Comparison of ENCODE assay signal across 8 mouse cellular contexts in genomic region chr5:25041307-25041706, GRCm38 (mm10). TPM values are rescaled to one million over a fixed set of nuclear protein-coding genes. Genes with fewer than 3 reads are reported as not detected.
DNase-seq lines count a peak whose midpoint lies in the region; ATAC-seq and TF ChIP-seq lines count a peak whose summit lies in the region.
"Had no signal": no experiment of that assay in that cellular context is flagged by ENCODE, and none has a peak within 500 bp of the region (broad histone marks: within the 10 kb centered on the region; RNA-seq: fewer than 3 reads in every experiment).

No protein-coding gene starts in this region.

- no peak for ATAC-seq in kidney, embryonic 14.5 days (ENCODE audit: low FRiP score, low TSS enrichment)
- no peak for ATAC-seq in forebrain, embryonic 14.5 days

- H3K79me3 ChIP-seq in C2C12 (ENCODE audit: low read depth) = no peaks in the 10 kb centered on the region

- no peak overlapping the region for H3K4me3 ChIP-seq in kidney, embryonic 14.5 days (ENCODE audit: low read length)
- no peak overlapping the region for H3K4me3 ChIP-seq in C2C12 (ENCODE audit: insufficient read depth, poor library complexity, severe bottlenecking)
- H3K4me3 ChIP-seq in forebrain, embryonic 14.5 days (ENCODE audit: low read depth, low read length) = no peak overlapping the region
- H3K4me3 ChIP-seq: midbrain, embryonic 12.5 days had no signal

- no peaks in the 10 kb centered on the region for H3K27me3 ChIP-seq in kidney, embryonic 14.5 days (ENCODE audit: control insufficient read depth, insufficient read depth, low read length)
- H3K27me3 ChIP-seq in C2C12 (ENCODE audit: control insufficient read depth, insufficient read depth, insufficient read length) = no peaks in the 10 kb centered on the region
- H3K27me3 ChIP-seq in forebrain, embryonic 14.5 days (replicated peaks; ENCODE audit: control insufficient read depth, insufficient read depth, low read length) = no peaks in the 10 kb centered on the region
- H3K27me3 ChIP-seq: midbrain, embryonic 12.5 days had no signal

- no peak overlapping the region for H3K27ac ChIP-seq in kidney, embryonic 14.5 days (ENCODE audit: low read depth, low read length)
- no peak overlapping the region for H3K27ac ChIP-seq in forebrain, embryonic 14.5 days (ENCODE audit: low read depth, low read length)
- H3K27ac ChIP-seq: midbrain, embryonic 12.5 days had no signal

- no peaks in the 10 kb centered on the region for H3K79me2 ChIP-seq in C2C12 (ENCODE audit: control insufficient read depth, insufficient read depth)

- no peaks in the 10 kb centered on the region for H3K4me1 ChIP-seq in kidney, embryonic 14.5 days (ENCODE audit: control insufficient read depth, insufficient read depth, low read length)
- H3K4me1 ChIP-seq in forebrain, embryonic 14.5 days (ENCODE audit: control insufficient read depth, insufficient read depth, low read length) = no peaks in the 10 kb centered on the region
- H3K4me1 ChIP-seq: midbrain, embryonic 12.5 days had no signal

- no peaks in the 10 kb centered on the region for H3K36me3 ChIP-seq in kidney, embryonic 14.5 days (ENCODE audit: control insufficient read depth, insufficient read depth, low read length)
- H3K36me3 ChIP-seq in C2C12 (ENCODE audit: control insufficient read depth, insufficient read depth) = no peaks in the 10 kb centered on the region
- no peaks in the 10 kb centered on the region for H3K36me3 ChIP-seq in forebrain, embryonic 14.5 days (ENCODE audit: control insufficient read depth, insufficient read depth, low read length)
- H3K36me3 ChIP-seq: midbrain, embryonic 12.5 days had no signal

- no peak overlapping the region for H3K9ac ChIP-seq in kidney, embryonic 14.5 days (ENCODE audit: low read depth, low read length)
- H3K9ac ChIP-seq in forebrain, embryonic 14.5 days (ENCODE audit: low read length) = no peak overlapping the region
- H3K9ac ChIP-seq: midbrain, embryonic 12.5 days had no signal

- H3K4me2 ChIP-seq in kidney, embryonic 14.5 days (replicated peaks; ENCODE audit: low read depth, low read length) = no peak overlapping the region
- no peak overlapping the region for H3K4me2 ChIP-seq in forebrain, embryonic 14.5 days (ENCODE audit: low read length)
- H3K4me2 ChIP-seq: midbrain, embryonic 12.5 days had no signal

- TF ChIP-seq CTCF in C2C12 (IDR thresholded peaks at IDR 0.05; ENCODE audit: control insufficient read depth, insufficient read depth, insufficient read length) = peak; percentile 46

- WGBS in kidney, embryonic 14.5 days = 43% methylated on average over 5 of the region's 5 CpGs
- 67% methylated on average over 5 of the region's 5 CpGs for whole genome bisulfite sequencing in forebrain, embryonic 14.5 days

- H3ac ChIP-seq in C2C12 (ENCODE audit: control insufficient read depth, insufficient read length, low read depth) = no peak overlapping the region

- DNase-seq in kidney, adult 9 months = peak; percentile 34
- peak; percentile 41 for DNase-seq in MN1 (ENCODE audit: low spot score)
- DNase-seq in lung, adult 18-20 months = peak; percentile 52 to 70
- no peak for DNase-seq in cerebellum, adult 8-10 months
- DNase-seq in forebrain, embryonic 14.5 days (ENCODE audit: low spot score) = no peak

- H3K9me3 ChIP-seq in kidney, embryonic 14.5 days (ENCODE audit: control insufficient read depth, low read length) = no peaks in the 10 kb centered on the region
- 0 out of 2 replicates have a peak, but pooled peaks cover 2% of the 10 kb centered on the region for H3K9me3 ChIP-seq in forebrain, embryonic 14.5 days (replicated peaks; ENCODE audit: control insufficient read depth, low read length)
- H3K9me3 ChIP-seq: midbrain, embryonic 12.5 days had no signal

TF ChIP-seq in C2C12, 6 proteins besides CTCF, POLR2A, EP300 and RAD21:
- TF ChIP-seq MYOD1 (IDR thresholded peaks at IDR 0.05; ENCODE audit: control insufficient read depth, insufficient read length, low read depth) = no peak
- TF ChIP-seq CEBPB (IDR thresholded peaks at IDR 0.05; ENCODE audit: low read depth) = no peak
- TF ChIP-seq USF1 (IDR thresholded peaks at IDR 0.05; ENCODE audit: low read depth) = no peak
- TF ChIP-seq MYOG (IDR thresholded peaks at IDR 0.05; ENCODE audit: control insufficient read depth, extremely low read depth, insufficient read length) = no peak
- no peak for TF ChIP-seq FOSL1 (IDR thresholded peaks at IDR 0.05; ENCODE audit: insufficient read depth, low read length, poor library complexity, severe bottlenecking)
- no peak for TF ChIP-seq MAX (IDR thresholded peaks at IDR 0.05)

RNA-seq across cellular contexts. Expression of gene Prkag2, which starts 59.1 kb away (rescaled TPM):
- polyA plus RNA-seq in kidney, embryonic 14.5 days (2014; fragmentation: Nextera tagmentation; extraction: Ambion mirVana) = 32.1 and 44.6 TPM in 2 replicates
- polyA plus RNA-seq in C2C12 (2012; fragmentation: generic; extraction: Trizol) = 6.2 TPM
- 80.6 and 93.2 TPM in 2 replicates for polyA plus RNA-seq in forebrain, embryonic 14.5 days (2014; fragmentation: Nextera tagmentation; extraction: Ambion mirVana)

Comparison
In these comparisons a context has a peak if more than half of its experiments do, and no peak if none do; other contexts are left out.
1. DNase-seq: peak in kidney, adult 9 months (single experiment), MN1 (single experiment) and lung, adult 18-20 months (2 of 2); none in cerebellum, adult 8-10 months (single experiment) and forebrain, embryonic 14.5 days (single experiment).